Mouse (Mus musculus): ENCODE results near the gene Dbndd2. TPM values are rescaled to one million over a fixed set of nuclear protein-coding genes. Genes with fewer than 3 reads are reported as not detected.
A peak's percentile ranks its signal among the peaks of the same experiment; 100 is the strongest.

Gene Dbndd2
- total and polyA plus RNA-seq, 3 experiments, result 6.9 to 11.9 TPM; not detected in 1

- DNase-seq (ENCODE audit: low read depth, low spot score), result peak; percentile 65
- Histone ChIP-seq H3K9me3 (replicated peaks; ENCODE audit: insufficient read depth, low read length) (no peaks in the 10 kb centered on the region), H3K4me1 (ENCODE audit: control insufficient read depth in 1 of 2, insufficient read depth in 2 of 2, low read length in 2 of 2) (peaks cover 2 to 16% of the 10 kb centered on the region in 2 experiments), H3K79me2 (ENCODE audit: control insufficient read depth, insufficient read depth, low read length, poor library complexity) (peaks cover 5% of the 10 kb centered on the region), H3K27me3 (ENCODE audit: control insufficient read depth in 1 of 2, insufficient read depth in 2 of 2, low read length in 2 of 2) (no peaks in the 10 kb centered on the region), H3K36me3 (ENCODE audit: control insufficient read depth in 1 of 2, insufficient read depth in 2 of 2, low read length in 2 of 2) (peaks cover 0 to 12% of the 10 kb centered on the region in 2 experiments; a peak in 2 of 4 replicates), H3K4me3 (ENCODE audit: control insufficient read depth in 1 of 2, insufficient read depth in 1 of 2, low read depth in 2 of 2, low read length in 2 of 2) (no peak overlapping the region), H3K9ac (ENCODE audit: control insufficient read depth, low read depth, low read length, poor library complexity, severe bottlenecking) (no peak overlapping the region), H3K27ac (ENCODE audit: control insufficient read depth, low read depth, low read length) (no peak overlapping the region)
- peak; percentile 58 for TF ChIP-seq RAD21 (IDR thresholded peaks at IDR 0.05; ENCODE audit: low read depth, low read length)
- TF ChIP-seq SMC3 (IDR thresholded peaks at IDR 0.05; ENCODE audit: low read depth, low read length), result 0 out of 2 replicates have a peak, but pooled peaks have one; percentile 7
- peak; percentile 59 to 67 (median 62) for TF ChIP-seq CTCF (IDR thresholded peaks at IDR 0.05 in 2 of 3, conservative IDR thresholded peaks at IDR 0.05 in 1 of 3; ENCODE audit: control insufficient read depth in 1 of 3, insufficient read depth in 1 of 3, low read depth in 2 of 3, low read length in 3 of 3, poor library complexity in 1 of 3, severe bottlenecking in 1 of 3)
- TF ChIP-seq MEF2A (IDR thresholded peaks at IDR 0.05; ENCODE audit: extremely low read depth, insufficient replicate concordance, low read depth, low read length, poor library complexity, severe bottlenecking), result no peak
Measured at GRCm38 (mm10) chr2:164520782-164521181, 34.9 kb downstream of the Dbndd2 start.

- Histone ChIP-seq H3K9ac (ENCODE audit: control insufficient read depth, low read depth, low read length, poor library complexity, severe bottlenecking) (peak overlapping the region; percentile 76), H3K27ac (ENCODE audit: control insufficient read depth, low read depth, low read length) (peak overlapping the region; percentile 97), H3K27me3 (ENCODE audit: control insufficient read depth in 1 of 2, insufficient read depth in 2 of 2, low read length in 2 of 2) (no peaks in the 10 kb centered on the region), H3K4me1 (ENCODE audit: control insufficient read depth in 1 of 2, insufficient read depth in 2 of 2, low read length in 2 of 2) (peaks cover 2 to 16% of the 10 kb centered on the region in 2 experiments), H3K79me2 (ENCODE audit: control insufficient read depth, insufficient read depth, low read length, poor library complexity) (peaks cover 5% of the 10 kb centered on the region), H3K9me3 (replicated peaks; ENCODE audit: insufficient read depth, low read length) (no peaks in the 10 kb centered on the region), H3K36me3 (ENCODE audit: control insufficient read depth in 1 of 2, insufficient read depth in 2 of 2, low read length in 2 of 2) (peaks cover 0 to 12% of the 10 kb centered on the region in 2 experiments; a peak in 2 of 4 replicates), H3K4me3 (ENCODE audit: control insufficient read depth in 1 of 2, insufficient read depth in 1 of 2, low read depth in 2 of 2, low read length in 2 of 2) (peak overlapping the region; percentile 46 to 47)
- DNase-seq (ENCODE audit: low read depth, low spot score), result peak; percentile 95
- TF ChIP-seq GABPA (IDR thresholded peaks at IDR 0.05; ENCODE audit: low read depth, low read length) (no peak), MYB (IDR thresholded peaks at IDR 0.05; ENCODE audit: low read depth, low read length) (no peak), TCF12 (IDR thresholded peaks at IDR 0.05; ENCODE audit: low read depth, low read length) (peak; percentile 37), MAZ (IDR thresholded peaks at IDR 0.05; ENCODE audit: low read depth, low read length) (0 out of 2 replicates have a peak, but pooled peaks have one; percentile 18), USF1 (IDR thresholded peaks at IDR 0.05; ENCODE audit: low read depth, low read length) (no peak), RCOR1 (IDR thresholded peaks at IDR 0.05; ENCODE audit: low read depth, low read length) (peak; percentile 87), GATA1 (IDR thresholded peaks at IDR 0.05; ENCODE audit: low read depth, low read length) (peak; percentile 29; the same call in 1 of the 2 replicates), NELFE (IDR thresholded peaks at IDR 0.05; ENCODE audit: low read depth, low read length) (no peak), POLR2A (IDR thresholded peaks at IDR 0.05; ENCODE audit: control insufficient read depth in 1 of 2, insufficient read depth in 1 of 2, low read depth in 1 of 2, low read length in 2 of 2, poor library complexity in 1 of 2) (peak in 1 of 2 experiments; percentile 43; a peak in 1 of 4 replicates), MAFK (IDR thresholded peaks at IDR 0.05; ENCODE audit: borderline replicate concordance, low read depth, low read length) (peak; percentile 50; the same call in 1 of the 2 replicates), EP300 (IDR thresholded peaks at IDR 0.05; ENCODE audit: low read depth in 1 of 2, low read length in 2 of 2) (peak; percentile 63 to 82), SIN3A (IDR thresholded peaks at IDR 0.05; ENCODE audit: low read length) (peak; percentile 43; the same call in 1 of the 2 replicates), MYC (IDR thresholded peaks at IDR 0.05; ENCODE audit: low read depth, low read length) (peak; percentile 34; the same call in 1 of the 2 replicates), TBP (IDR thresholded peaks at IDR 0.05; ENCODE audit: low read depth, low read length) (peak; percentile 36; the same call in 1 of the 2 replicates), TAL1 (IDR thresholded peaks at IDR 0.05; ENCODE audit: low read length) (peak; percentile 64), ETS1 (IDR thresholded peaks at IDR 0.05; ENCODE audit: low read depth, low read length) (peak; percentile 93)
Measured at GRCm38 (mm10) chr2:164521841-164522240, 35.9 kb downstream of the Dbndd2 start.
